Mouse (Mus musculus) myocyte (in vitro differentiated cells): ENCODE data around the gene Napepld. TPM values are rescaled to one million over a fixed set of nuclear protein-coding genes. Genes with fewer than 3 reads are reported as not detected.
"Not testable (repeated sequence)": the region's sequence is repeated elsewhere in the genome, so short reads cannot be mapped to it uniquely, and the experiment has no call there.

Experiments
- H3K27me3 ChIP-seq: one replicate; pipeline ENCODE4 v1.6.1; 2011; ENCODE audit not compliant: control insufficient read depth, insufficient read depth, insufficient read length
- H3K36me3 ChIP-seq: one replicate; pipeline ENCODE4 v1.6.1; 2011; ENCODE audit not compliant: control insufficient read depth, insufficient read depth
- H3K4me2 ChIP-seq: one replicate; pipeline ENCODE4 v1.6.1; 2011; ENCODE audit warnings: low read depth, control low read depth
- H3K4me3 ChIP-seq: one replicate; pipeline ENCODE4 v1.5.1; 2011; ENCODE audit warnings: mild to moderate bottlenecking, control low read depth, moderate library complexity
- H3K79me2 ChIP-seq: one replicate; pipeline ENCODE4 v1.6.1; 2011; ENCODE audit not compliant: control insufficient read depth, insufficient read depth
- H3ac ChIP-seq: one replicate; pipeline ENCODE4 v1.6.1; 2011; ENCODE audit not compliant: control insufficient read depth, insufficient read length
- CEBPB ChIP-seq: IDR thresholded peaks from 2 replicates; pipeline ENCODE4 v1.6.1; 2011; ENCODE audit warnings: mild to moderate bottlenecking, moderate library complexity; ENCODE audit not compliant: poor library complexity, insufficient read depth, severe bottlenecking
- E2F4 ChIP-seq: IDR thresholded peaks from one replicate; pipeline ENCODE4 v1.6.1; 2011; ENCODE audit warnings: mild to moderate bottlenecking, control low read depth, moderate library complexity; ENCODE audit not compliant: insufficient read depth
- MAX ChIP-seq: IDR thresholded peaks from one replicate; pipeline ENCODE4 v1.6.1; 2011; ENCODE audit warnings: low read depth, mild to moderate bottlenecking, control low read depth
- MYOD1 ChIP-seq, 3 experiments: IDR thresholded peaks; one replicate each; pipeline ENCODE4 v1.6.1; 2011; ENCODE audit warnings: control low read depth in 2 of 3, low read depth in 2 of 3, mild to moderate bottlenecking in 2 of 3, moderate library complexity in 1 of 3; ENCODE audit not compliant: insufficient read length in 2 of 3, control insufficient read depth in 1 of 3
- MYOG ChIP-seq, 3 experiments: IDR thresholded peaks; one replicate each; pipeline ENCODE4 v1.6.1; 2011; ENCODE audit warnings: control low read depth in 2 of 3, low read depth in 2 of 3, mild to moderate bottlenecking in 2 of 3; ENCODE audit not compliant: insufficient read length in 2 of 3, control insufficient read depth in 1 of 3, insufficient read depth in 1 of 3
- POLR2A ChIP-seq: IDR thresholded peaks from one replicate; pipeline ENCODE4 v1.6.1; 2011; ENCODE audit warnings: low read depth, mild to moderate bottlenecking, control low read depth, moderate library complexity; ENCODE audit not compliant: insufficient read length
- POLR2AphosphoS2 ChIP-seq: IDR thresholded peaks from one replicate; pipeline ENCODE4 v1.6.1; 2011; ENCODE audit warnings: low read depth, control low read depth; ENCODE audit not compliant: insufficient read length
- REST ChIP-seq: IDR thresholded peaks from one replicate; pipeline ENCODE4 v1.6.1; 2011; ENCODE audit warnings: mild to moderate bottlenecking, control low read depth, moderate library complexity; ENCODE audit not compliant: insufficient read depth, insufficient read length
- SRF ChIP-seq: IDR thresholded peaks from one replicate; pipeline ENCODE4 v1.6.1; 2011; ENCODE audit warnings: low read depth; ENCODE audit not compliant: control insufficient read depth, insufficient read length
- TCF12 ChIP-seq: IDR thresholded peaks from one replicate; pipeline ENCODE4 v1.6.1; 2011; ENCODE audit warnings: mild to moderate bottlenecking, control low read depth; ENCODE audit not compliant: poor library complexity, insufficient read depth, severe bottlenecking
- TCF3 ChIP-seq: IDR thresholded peaks from one replicate; pipeline ENCODE4 v1.6.1; 2011; ENCODE audit warnings: low read depth, control low read depth; ENCODE audit not compliant: insufficient read length
- USF1 ChIP-seq: IDR thresholded peaks from one replicate; pipeline ENCODE4 v1.6.1; 2011; ENCODE audit warnings: low read depth, mild to moderate bottlenecking, control low read depth, moderate library complexity
- polyA plus RNA-seq: library from polyadenylated mRNA; unstranded; fragments of >200 nt; fragmentation: generic; extraction: Trizol; gene quantifications from one replicate; pipeline ENCODE4 v1.2.1, GENCODE M21; 2012; ENCODE audit warnings: missing spikeins

Napepld gene
- polyA plus RNA-seq, 1 experiment, result 0.66 TPM

DNA sequence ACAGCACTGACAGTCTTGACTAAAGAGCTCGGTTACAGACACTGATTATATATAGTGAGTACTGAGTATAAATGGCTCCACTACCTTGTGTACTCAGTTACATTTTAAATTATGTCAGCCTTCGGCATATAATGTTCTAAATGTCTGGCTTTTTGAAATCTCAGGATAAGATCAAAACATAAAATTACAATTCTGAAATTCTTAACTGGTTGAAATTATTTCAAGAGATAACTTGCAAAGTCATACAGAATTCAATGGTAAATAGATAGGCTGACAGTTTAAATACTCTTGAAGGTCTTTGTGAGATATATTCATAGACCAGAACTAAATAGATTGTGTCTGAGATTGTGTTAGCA lies 791 bp upstream of the Napepld start:
- TF ChIP-seq CEBPB, result no peak

DNA sequence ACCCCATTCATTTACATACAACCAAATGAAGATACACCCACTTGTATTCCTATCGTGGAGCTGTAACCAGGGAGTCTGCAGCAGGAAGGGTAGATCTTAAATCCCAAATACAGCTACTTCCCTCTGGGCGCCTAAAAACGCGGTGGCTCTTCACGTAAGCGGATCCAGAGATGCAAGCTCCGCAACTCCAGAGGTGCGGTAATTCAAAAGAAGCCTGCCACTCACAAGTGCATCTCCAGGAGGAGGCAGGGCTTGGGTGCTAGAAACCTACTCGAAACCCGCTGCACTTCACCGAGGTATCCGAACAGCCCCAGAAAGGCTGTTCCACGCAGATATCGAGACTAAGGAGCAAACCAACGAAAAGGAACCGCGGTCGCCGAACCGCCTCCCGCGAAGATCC lies 262 bp downstream of the Napepld start:
- H3K27me3 ChIP-seq, result no peaks in the 10 kb centered on the region

More for the DNA sequence above, 791 bp upstream of the Napepld start:
- Histone ChIP-seq H3K27me3 (no peaks in the 10 kb centered on the region), H3K4me2 (peak overlapping the region; percentile 85), H3K79me2 (no peaks in the 10 kb centered on the region), H3K4me3 (peak overlapping the region; percentile 37), H3K36me3 (no peaks in the 10 kb centered on the region), H3ac (peak overlapping the region; percentile 57)

DNA sequence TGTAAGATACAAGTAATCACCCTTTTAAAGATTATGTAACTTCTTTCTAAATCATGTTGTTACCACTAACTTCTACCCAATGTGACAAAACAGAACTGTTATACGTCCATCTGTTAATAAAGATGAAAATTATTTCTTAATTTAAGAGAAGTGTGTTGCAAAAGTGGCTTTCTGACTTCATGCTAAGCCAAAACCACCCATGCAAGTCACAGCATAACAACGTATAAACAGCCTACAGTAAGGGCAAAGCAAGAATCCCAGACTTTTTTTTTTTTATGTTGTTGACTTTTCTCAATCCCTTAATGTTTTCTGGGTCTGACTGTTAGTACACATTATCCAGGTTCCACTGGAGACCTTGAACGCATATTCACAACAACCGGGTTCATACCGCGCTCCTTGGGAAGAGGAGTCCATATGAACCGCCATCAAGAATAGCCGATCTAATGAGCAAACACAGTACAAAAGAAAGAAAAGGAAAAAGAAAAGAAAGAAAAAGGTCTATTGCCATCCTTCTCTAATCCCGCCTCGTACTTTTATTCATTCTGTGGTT lies 849 bp downstream of the Napepld start:
- Histone ChIP-seq H3K27me3 (no peaks in the 10 kb centered on the region), H3K4me3 (peak overlapping the region; percentile 37), H3K4me2 (peak overlapping the region; percentile 91), H3ac (no peak overlapping the region), H3K79me2 (no peaks in the 10 kb centered on the region), H3K36me3 (no peaks in the 10 kb centered on the region)
- no peak for TF ChIP-seq MYOG (IDR thresholded peaks at IDR 0.05; ENCODE audit: control insufficient read depth in 1 of 3, insufficient read depth in 1 of 3, insufficient read length in 2 of 3, low read depth in 2 of 3)
- no peak for TF ChIP-seq POLR2A

More for the DNA sequence above, 262 bp downstream of the Napepld start:
- no peaks in the 10 kb centered on the region for H3K79me2 ChIP-seq
- H3K4me2 ChIP-seq, result peak overlapping the region; percentile 91
- peak overlapping the region; percentile 37 for H3K4me3 ChIP-seq
- H3ac ChIP-seq, result peak overlapping the region; percentile 57
- TF ChIP-seq USF1 (no peak), TCF12 (no peak), MYOG (IDR thresholded peaks at IDR 0.05; ENCODE audit: control insufficient read depth in 1 of 3, insufficient read depth in 1 of 3, insufficient read length in 2 of 3, low read depth in 2 of 3) (no peak), SRF (no peak), E2F4 (no peak), POLR2A (no peak), CEBPB (no peak), REST (no peak), MYOD1 (IDR thresholded peaks at IDR 0.05; ENCODE audit: control insufficient read depth in 1 of 3, insufficient read length in 2 of 3, low read depth in 2 of 3) (no peak), POLR2AphosphoS2 (no peak), TCF3 (no peak), MAX (no peak)
- no peaks in the 10 kb centered on the region for H3K36me3 ChIP-seq

DNA sequence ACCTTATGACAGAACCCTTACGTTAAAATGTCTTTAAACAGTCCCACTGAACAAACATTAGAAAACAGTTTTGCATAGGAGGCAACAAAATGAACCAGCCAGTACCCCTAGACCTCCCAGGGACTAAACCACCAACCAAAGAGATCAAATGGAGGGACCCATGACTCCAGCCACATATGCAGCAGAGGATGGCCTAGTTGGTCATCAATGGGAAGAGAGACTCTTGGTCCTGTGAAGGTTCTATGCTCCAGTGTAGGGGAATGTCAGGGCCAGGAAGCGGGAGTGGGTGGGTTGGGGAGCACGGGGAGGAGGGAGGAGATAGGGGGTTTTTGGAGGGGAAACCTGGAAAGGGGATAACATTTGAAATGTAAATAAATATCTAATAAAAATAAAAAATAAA lies 1.6 kb downstream of the Napepld start:
- H3ac ChIP-seq, H3K36me3 ChIP-seq, H3K4me3 ChIP-seq, H3K27me3 ChIP-seq, H3K4me2 ChIP-seq, H3K79me2 ChIP-seq: not testable (repeated sequence)

DNA sequence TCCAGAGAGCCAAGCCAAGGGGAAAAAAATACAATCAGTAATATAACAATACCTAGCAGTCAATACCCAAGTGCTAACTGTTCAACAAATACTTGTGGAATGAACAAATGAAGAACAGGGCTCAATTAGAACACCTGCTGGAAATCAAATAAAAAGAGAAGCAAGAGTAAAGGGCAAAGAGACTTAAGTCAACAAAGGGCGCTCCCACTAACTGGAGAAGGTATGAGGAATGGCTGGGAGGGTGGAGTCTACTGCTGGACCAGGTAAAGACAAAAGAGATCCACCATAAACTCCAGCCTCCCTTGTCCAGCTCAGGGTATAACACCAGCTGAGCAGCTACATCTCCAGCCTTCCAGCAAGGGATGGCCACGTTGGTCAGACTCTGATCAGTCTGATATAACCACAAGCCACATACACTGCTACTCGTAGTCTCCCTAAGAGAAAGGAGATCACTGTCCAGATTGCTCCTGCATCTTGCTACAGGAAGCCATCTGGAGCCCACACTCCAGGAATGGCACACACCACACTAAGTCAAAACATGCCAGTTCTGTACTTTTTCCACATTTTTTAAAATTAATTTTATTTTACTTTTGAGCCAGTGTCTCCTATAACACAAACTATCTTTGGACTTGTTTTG lies 6.2 kb downstream of the Napepld start:
- no peak overlapping the region for H3K4me3 ChIP-seq
- TF ChIP-seq SRF, result no peak
- no peak for TF ChIP-seq POLR2AphosphoS2
- TF ChIP-seq TCF3, result no peak
- no peak for TF ChIP-seq MYOD1 (IDR thresholded peaks at IDR 0.05; ENCODE audit: control insufficient read depth in 1 of 3, insufficient read length in 2 of 3, low read depth in 2 of 3)
- TF ChIP-seq USF1, result no peak
- TF ChIP-seq E2F4, result no peak
- no peak for TF ChIP-seq MAX
- no peak for TF ChIP-seq TCF12
- TF ChIP-seq POLR2A, result no peak
- no peak for TF ChIP-seq CEBPB
- no peak for TF ChIP-seq REST
- TF ChIP-seq MYOG (IDR thresholded peaks at IDR 0.05; ENCODE audit: control insufficient read depth in 1 of 3, insufficient read depth in 1 of 3, insufficient read length in 2 of 3, low read depth in 2 of 3), result no peak
- H3K79me2 ChIP-seq, result no peaks in the 10 kb centered on the region
- no peaks in the 10 kb centered on the region for H3K36me3 ChIP-seq
- no peak overlapping the region for H3ac ChIP-seq
- no peak overlapping the region for H3K4me2 ChIP-seq
- H3K27me3 ChIP-seq, result no peaks in the 10 kb centered on the region
